Mouse (Mus musculus) kidney, postnatal 14 days (tissue): ENCODE measurements at regions not wholly inside any gene's neighbourhood (a gene's known extent, or its start where the extent isn't known, plus 50 kb on each side); places are given as distances from the start of the nearest gene placed in this dataset.

Source experiments
- DNase-seq: peaks from one replicate; pipeline ENCODE4 v3.0.0; 2022; ENCODE audit warnings: mixed read lengths

DNA sequence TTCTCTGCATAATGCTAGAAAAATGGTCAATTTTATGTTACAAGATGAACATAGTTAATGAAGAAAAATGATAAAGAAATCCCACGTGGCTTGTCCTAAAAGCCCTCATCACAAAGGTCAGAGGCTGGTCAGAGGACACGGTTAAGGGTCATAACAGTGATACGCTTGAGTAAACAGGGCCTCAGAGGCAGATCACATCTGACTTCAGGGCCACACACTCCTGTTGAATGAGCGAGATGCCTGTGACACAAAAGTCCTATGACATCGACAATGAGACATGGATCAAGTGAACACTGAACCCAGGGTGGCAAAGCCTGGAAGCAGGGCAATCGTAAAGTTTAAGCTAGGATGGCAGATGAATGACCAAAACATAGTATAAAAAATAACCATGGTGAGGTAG, 61.0 kb upstream of the Gm6993 start:
- DNase-seq = no peak

DNA sequence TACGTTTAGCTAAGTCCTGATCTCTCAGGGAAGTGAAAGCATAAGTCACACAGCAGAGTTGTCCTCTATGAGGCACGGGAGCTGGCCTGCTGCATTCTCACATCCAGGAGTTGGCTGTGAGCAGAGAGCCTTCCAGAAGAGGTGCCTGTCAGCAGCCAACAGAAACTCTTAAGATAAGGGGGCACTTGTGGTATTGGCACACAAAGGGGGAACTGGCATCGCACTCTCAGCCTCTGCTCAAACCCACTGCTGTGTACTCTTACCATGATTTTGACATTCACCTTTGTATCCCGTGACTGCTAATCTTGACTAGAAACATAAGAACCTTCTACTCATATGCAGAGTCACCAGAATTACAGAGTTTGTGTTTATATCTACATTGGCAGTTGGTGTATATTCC, 56.9 kb upstream of the Gm6993 start:
- DNase-seq = no peak

DNA sequence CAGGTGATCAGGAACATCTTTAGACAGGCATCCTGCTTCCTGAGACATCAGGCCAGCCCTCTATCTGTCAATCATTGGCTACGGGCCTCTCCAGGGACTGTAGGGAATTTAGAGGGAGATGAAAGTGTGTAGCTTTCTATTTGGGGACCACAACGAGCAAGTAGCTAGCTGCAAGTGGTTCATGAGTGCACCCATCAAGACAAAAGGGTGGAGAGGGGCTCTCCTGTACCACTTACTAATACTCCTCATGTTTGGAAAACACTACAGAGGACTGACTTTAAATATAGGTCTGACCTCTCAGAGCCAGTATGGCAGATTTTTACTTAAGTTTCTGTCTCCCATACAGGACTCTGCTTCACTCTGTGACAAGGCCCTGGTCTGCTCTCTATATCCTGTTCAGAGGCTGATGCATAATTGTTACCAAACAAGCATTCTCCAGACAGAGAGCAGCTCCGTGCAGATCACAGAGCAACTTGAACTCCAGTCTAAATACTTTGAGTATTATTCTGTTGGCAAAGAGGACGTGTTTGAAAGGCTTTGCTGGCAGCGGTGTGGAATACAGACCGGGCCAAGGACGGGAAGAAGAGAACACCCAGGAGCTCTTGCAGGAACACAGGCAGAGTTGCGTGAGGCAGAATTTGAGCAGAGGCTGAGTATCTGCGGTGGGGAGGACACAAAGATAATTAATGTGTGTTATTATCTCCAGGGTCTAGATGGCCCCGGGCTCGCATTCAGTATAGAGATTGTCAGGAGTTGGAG, 56.2 kb upstream of the Gm6993 start:
- peak; percentile 29 for DNase-seq

DNA sequence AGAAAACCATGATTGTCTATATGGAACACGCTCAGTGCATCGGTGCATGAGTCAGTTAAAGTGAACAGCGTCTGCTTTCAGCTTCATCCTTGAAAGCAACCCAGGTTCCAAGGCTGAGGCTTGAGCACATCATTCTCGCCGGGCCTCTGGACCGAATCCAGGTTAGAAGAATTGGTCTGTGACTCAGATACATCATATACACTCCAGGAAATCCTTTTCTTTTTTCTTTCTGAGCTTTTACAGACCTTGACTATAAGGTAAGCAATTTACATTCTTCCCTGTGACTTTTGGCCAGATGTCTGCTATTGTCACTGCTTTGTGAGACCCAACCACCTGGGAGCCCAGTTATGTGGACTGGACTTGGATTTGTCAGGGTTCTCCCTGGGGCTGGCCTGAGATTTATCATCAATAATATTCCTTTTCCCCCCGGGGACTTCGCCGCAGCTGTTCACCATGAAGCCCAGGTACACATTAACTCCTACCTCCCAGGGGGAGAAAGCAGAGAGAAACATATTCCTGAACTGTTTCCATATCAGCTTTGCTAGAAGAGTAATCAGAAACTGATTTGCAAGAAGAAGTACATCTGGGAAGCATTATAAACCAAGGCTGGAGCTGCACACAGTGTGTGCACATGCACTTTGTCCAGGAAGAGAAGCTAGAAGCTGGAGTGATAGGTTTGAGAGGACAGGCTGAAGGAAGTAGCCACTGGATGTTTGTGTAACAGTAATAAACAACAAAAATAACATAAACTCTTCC, 55.2 kb upstream of the Gm6993 start:
- no peak for DNase-seq

DNA sequence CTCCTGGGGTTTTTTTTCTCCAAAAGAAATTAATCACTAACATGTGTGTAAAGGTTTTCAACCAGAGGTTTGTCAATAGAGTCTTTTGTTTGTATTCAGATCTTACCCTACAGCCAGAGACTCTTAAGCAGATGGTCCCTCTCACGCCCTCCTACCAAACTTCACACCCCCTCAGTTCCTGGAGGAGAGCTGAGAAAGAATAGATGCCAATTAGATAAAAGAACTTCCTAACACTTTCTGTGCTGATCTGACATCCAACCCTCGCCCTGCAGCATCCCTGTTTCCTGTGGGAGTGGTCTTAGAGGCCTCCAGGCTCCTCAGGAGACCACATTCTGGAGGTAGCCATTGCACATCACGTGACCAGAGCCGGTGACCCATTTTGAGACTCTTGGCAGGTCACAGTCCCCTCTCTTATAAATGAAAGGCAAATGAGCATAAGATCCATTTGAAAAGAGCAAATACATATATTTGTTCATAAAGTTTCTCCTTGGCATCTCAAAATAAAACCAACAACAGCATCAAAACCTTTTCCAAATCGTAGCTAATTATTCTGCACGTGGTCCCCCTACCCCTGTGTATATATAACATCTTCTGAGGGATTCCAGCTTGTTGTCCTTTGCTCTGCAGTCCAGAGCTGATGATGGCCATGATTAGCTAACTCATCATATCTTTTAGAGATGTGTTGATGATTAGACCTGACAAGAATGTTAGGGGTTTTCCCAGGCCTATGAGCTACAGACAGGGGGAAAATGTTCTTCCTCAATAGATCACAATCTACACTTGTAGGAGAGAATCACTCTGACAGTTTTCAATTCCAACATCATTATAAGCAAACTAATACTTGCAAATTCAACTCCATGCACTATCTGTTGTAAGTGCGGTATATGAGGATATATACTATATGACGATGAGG, 54.4 kb upstream of the Gm6993 start:
- DNase-seq = no peak

DNA sequence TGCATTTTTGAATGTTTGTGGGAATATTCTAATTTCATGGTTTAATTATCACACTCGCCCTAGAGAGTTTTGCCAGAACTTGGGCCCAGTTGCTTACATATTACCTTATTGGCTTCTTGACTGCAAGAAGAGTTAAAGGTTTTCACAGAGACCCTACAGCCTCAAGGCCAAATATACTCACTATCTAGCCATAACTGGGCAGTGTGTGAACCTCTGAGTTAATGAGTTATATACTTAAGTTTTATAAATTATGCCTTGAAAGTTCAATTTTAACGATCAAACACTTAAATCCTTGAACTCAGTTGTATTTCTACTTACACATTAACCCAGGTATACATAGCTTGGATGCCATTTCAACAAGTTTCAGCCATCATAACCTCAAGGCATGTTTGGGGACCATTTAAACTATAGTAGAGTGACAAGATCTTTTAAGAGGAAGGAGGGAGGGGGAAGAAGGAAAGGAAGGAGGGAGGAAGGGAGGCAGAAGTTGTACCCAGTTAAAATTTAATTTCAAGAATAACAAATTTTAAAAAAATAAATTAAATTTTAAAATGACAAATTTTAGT, 52.5 kb upstream of the Gm6993 start:
- DNase-seq = peak; percentile 33

DNA sequence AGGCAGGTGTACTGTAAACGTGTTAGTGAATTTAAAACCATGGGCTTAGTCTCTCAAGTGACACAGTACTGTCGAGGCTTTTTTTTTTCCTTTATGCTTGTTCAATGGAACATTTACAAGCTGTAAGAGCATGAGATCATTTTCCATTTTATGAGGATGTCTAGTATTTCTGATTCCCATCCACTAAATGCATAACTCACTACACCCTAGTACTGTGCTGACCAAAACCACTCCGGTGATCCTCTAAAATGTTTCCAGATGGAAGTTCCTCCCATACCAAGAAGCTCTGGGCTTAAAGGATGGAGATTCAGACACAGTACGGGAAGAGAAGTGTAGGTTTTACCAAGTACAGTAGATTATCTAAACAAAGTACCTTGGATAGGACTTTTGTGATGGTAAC, 50.3 kb upstream of the Gm6993 start:
- no peak for DNase-seq
